Mouse (Mus musculus): ENCODE measurements around the gene Tenm4.
A peak's percentile ranks its signal among the peaks of the same experiment; 100 is the strongest.

The Tenm4 gene

DNA sequence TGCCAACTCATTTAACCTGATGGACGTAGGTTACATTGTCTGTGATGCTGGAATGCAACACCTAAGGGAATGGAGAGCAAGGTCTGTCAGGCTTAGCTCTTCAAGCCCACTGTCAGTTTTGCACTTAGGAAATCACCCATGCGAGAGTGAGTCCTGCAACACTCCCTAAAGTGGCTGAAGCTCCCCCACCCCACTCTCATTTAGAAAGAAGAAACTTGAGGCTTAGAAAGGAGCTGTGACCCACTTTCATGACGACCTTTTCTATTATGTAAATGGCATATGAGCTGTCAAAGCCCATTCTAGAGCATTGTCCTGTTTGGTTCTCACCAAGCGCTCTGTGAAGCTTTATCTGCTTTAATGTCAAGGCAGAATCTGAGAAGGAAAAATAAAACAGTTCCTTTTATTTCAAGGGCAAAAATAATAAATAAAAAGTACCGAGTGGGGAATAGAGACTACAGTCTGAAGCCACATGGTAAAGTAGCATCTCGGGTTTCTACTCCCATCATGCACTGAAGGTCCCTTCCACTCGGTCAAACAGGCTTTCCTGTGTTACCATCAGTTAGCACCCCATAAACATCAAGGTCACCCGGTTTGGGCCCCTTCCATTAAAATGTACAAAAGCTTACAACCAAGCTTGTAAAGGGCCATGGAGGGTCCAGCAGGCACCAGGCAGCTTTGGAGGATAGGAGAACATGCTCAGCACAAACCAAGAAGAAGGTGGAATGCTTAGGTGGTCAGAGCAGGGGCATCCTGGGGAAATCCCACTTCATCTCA is 621.6 kb downstream of the Tenm4 start:
- no peak for DNase-seq

DNA sequence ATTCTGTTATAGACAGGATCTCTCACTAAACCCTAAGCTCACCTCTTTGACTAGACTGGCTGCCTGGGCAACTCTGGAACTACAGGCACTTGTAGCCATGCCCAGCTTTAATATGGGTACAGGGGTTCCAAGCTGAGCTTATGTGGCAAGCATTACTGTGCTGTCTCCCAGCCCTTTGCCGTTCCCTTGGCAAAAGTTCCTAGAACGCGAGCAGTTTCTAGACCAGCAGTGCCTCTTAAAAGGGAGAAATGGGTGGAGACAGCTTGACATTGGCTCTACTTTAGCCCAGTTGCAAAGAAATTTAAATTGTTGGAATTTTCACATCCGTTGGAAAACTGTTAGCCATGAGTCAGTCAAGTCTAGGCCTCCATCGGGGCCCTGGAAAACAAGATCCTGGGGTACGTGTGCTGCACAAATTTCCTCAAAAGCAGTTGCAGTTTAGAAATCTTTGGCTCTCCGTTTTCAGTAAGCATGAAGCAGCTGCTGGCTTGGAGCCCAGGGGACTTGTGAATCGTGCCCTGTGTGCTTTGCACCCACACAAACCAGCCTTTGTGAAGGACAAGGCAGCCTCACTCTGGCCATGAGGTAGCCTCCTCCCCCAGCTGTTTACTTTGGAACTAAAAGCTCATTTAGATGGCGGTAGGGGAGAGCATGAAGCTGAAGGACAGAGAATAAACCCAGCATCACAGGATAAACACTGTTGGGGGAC is 625.1 kb downstream of the Tenm4 start:
- peak; percentile 88 for DNase-seq

DNA sequence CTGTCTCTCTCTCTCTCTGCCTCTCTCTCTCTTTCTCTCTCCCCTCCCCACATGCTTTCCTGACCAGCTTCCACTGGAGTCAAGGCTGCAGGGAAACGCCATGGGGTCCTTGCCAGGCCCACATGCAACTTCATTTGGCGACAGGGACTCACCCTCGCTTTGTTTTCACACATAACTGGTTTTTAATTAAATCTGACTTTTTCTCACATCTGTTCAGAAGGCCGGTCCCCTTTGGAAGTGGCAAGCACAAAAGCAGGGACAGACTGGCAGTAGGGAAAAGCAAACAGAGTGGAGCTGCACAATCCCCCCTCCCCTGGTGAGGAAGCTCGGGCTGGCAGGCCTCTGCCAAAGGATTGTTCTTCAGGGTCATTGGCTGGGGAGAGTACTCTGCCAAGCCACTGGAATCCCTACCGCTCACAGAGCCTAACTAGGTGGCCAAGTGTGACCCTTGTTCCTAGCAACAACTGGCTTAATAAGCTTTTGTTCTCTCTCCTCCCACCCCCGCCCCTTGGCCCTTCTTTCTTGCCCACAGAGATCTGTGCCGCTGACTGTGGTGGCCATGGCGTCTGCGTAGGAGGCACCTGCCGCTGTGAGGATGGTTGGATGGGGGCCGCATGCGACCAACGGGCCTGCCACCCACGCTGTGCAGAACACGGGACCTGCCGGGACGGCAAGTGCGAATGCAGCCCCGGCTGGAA is 625.9 kb downstream of the Tenm4 start:
- DNase-seq = peak; percentile 54

DNA sequence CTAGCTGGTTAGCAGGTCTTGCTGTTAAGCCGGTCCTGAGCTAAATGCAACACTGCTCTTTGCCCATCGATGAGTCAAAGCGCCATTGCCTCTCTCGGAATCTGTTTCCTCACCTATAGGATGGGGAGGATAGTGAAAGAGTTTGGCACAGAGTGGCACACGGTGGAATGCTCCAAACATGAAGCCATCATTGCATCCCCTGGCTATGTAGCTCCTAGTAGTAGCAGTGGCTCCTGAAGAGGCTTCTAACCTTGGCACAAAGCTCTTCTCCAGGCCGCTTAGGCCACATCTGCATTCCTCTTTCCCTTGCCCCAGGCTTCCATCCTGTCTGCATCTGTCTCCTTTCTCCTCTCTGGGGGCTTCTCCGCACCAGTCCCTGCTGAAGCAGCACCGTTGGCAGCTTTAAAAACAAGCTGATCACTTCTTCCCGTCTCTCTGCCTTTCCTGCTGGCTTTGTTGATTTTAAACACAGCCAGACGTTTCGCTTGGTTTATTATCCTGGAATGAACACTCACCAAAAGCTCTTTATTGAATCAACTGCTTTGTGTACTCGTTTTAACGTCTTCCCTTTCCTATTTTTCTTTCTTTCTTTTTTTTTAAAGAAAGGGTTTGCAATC is 626.8 kb downstream of the Tenm4 start:
- DNase-seq = no peak

DNA sequence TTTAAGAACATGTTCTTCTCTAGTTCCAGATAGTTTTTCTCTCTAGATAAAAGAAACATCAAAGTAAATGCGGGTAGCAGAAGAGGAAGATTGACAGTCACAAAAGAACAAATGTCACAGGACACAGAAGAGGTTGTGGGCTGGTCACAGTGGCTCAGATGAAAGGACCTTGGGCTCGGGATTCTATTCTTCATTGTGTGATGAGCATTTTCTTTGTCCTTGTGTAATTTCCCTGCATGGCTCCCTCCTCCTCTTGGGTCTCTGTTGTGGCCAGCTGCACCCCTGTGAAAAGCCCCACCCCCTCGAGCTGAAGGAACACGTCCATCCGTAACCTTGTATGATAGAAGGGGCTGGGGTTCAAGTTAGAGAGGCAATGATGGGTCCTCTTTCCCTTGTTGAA is 628.8 kb downstream of the Tenm4 start:
- DNase-seq = no peak

DNA sequence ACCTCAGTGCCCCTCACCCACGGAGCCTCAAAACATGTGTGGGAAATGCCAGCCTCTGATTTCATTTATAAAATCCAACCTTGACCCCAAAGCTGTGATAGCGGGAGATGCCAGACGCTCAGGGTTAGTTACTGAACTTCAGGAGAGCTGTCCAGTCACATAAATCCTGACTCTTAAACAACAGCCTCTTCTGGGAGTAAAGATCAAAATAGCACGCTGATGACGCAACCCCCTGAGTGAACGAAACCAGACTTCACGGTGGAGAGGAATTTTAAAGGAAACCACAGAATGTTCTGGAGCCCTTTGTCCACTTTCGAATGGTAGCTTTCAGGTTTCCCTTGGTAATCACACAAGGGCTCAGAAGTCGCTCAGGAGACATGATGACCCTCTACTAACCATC is 630.3 kb downstream of the Tenm4 start:
- no peak for DNase-seq

DNA sequence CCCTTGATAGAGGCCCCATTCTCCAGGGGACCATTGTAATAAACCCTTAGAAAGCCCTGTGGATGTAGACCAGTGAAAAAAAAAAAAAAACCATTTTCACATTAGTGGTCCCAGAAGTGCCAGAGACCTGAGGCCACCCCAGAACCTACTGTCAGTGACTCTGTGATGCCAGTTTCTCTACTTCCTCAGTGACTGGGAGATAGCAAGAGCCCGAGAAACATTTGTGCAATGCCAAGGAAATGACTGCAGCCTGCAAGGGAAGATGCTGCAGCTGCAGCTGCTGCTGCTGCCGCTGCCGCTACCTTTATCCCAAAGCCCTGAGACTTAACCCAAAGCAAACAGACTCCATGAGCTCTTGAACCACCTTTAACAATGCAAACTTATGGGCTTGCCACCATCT is 631.2 kb downstream of the Tenm4 start:
- no peak for DNase-seq

DNA sequence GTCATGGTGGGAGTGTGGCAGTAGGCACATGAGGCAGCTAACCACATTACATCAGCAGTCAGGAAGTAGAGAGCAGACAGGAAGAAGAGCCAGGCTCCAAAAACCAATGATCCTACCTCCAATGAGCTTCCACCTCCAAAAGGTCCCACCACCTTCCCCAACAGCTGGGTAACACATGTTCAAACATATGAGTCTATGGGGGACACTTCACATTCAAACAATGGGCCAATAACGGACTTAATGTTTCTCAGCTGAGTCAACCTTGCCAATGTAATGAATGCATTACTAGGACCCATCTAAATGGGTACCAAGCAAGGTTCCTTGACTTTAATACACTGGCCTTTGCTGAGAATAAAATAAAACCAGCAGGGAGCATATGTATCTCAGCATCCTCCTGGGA is 635.5 kb downstream of the Tenm4 start:
- no peak for DNase-seq

DNA sequence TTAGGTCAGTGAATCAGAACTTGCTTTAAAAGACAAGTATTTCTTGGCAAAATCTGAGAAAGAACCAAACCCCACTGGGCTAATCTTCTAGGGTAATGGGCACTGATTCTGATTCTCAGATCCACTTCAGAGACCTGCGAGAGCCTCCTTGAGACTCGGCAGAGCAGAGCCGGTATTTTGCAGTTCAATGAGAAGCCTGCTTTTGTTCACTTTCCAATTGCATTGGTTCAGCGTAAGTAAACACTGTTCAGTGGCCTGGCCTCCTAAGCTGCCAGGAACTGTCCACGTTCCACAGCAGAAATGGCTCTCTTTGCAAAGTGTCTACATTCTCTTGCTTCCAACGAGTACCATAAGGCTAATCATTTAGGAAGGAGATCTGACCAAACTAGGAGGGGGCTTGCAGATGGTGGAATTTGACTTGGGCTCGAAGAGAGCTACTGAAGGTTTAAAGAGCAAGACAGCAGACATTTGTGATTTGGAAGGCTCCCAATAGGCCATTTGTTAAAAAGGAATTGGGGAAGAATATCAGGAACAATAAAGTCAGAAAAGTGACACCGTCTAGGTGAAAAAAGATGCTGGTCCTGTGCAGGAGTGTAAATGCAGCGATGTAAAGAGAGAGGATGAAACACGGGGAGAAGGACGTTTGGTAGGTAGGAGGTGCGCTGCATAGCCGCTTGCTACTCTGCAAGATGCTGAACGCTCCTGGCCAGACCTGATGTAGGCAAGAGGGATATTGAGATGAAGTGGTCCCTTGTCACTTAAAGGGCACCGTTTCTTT is 636.4 kb downstream of the Tenm4 start:
- DNase-seq = no peak

DNA sequence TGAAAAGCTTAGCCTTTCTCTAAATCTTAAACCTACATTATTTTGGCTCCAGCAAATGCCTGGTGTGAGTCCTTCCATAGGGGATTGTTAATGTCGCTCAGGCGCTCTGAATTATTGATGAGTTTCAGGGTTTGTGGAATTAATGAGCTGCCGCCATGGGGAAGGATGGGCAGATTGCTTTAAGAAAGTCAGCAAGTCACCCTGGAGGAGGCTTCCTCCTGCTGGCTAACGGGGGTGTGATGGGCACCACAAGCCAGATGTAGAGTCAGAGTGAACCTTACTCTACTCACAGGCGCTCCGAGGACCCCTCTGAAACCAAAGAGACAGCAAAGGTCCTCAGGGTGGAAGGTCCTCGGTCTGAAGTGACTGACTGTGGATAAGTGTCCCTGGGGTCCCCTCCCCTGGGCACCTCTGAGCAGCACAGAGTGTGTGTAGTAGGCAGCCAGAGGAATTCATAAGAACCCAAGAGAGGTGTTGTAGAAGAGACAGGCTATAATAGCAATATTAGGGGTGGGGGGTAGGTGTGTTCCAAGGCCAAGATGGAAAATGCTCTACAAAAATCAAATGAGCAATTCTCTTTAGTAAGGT is 637.1 kb downstream of the Tenm4 start:
- no peak for DNase-seq

DNA sequence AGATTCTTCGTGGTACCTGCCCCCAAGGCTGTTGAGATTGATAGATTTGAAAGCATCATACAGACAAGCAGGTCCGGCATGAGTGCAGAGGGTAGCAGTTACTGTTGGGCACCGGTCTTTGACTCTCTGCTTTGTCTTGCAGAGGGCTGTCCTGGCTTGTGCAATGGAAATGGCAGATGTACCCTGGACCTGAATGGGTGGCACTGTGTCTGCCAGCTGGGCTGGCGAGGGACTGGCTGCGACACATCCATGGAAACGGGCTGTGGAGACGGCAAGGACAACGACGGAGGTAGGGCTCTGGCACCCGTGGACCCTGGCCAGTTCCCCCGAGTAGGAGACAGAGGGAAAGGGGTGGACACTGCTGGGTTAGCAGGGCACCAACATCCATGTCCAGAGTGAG is 640.6 kb downstream of the Tenm4 start:
- no peak for DNase-seq

DNA sequence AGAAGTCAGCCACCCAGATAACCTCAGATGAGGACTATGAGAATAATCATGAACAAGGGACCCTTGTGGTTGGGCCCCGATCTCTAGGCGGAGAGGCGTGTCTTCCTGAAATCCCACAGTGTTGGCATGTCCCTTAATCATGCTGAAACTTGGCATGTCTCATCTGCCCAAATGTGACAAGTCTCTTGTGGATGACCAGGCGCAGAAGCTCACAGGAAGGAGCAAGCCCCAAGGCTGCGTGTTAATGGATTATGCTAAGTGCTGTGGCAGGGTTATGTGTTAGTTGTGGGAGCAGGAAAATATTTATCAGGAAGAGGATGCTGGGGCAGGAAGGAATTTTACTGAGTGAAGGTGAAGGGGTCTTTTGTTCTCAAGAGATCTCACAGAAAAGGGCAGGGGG is 642.0 kb downstream of the Tenm4 start:
- no peak for DNase-seq

DNA sequence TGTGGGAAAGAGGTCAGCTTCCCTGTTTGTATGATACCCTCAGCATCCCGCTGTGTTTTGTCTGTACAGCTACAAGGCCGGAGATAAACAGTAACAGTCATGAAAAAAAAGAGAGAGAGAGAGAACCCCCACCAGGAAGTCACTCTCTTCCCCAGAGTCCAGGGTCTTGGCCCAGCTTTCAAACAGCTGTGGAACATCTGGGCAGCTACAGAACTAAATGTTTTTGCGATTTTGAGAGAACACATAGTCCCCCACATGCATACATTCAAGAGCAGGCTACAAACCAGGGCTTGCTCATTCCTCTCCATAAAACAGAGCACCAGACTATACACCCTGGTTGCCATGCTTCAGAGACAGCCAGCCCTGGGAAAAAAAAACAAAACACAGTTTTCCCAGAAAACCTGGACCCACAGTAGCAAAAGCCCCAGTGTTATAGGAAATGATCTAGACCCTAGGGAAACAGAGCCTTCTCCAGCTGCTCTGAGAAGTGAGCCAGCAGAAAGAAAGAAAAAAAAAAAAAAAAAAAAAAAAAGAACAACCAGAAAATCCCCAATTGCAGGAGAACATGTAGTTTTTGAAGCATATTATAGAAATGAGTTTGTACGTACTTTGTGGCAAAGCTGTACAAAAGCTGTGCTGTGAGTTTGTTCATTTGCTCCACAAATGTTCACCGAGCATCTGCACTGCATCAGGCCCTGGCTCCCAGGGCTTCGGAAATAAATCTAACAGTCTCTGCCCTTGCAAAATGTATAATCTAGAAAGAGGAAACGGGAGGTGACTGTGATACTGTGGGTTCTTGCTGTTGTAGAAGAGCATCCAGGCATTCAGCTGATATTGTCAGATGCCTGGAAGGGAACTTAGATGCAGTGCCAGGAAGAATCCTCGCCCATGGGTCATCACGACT is 642.7 kb downstream of the Tenm4 start:
- DNase-seq = no peak

DNA sequence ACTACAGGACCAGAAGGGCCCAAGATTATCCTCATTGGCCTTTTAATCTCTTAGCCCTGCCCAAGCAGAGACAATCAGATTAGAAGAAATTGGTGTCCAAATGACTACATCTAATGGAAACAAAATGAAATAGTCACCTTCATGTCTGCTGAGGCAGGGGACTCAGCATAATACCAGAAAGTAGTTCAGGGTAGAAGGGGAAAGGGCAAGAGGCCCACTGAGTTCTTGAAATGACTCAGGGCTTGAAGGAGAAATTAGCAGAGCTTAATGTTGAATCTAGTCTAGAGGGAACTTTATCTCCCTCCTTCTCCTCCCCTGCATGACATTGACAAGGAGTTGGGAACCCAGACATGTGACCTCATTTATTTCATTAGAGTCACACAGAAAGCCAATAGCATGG is 643.5 kb downstream of the Tenm4 start:
- no peak for DNase-seq

DNA sequence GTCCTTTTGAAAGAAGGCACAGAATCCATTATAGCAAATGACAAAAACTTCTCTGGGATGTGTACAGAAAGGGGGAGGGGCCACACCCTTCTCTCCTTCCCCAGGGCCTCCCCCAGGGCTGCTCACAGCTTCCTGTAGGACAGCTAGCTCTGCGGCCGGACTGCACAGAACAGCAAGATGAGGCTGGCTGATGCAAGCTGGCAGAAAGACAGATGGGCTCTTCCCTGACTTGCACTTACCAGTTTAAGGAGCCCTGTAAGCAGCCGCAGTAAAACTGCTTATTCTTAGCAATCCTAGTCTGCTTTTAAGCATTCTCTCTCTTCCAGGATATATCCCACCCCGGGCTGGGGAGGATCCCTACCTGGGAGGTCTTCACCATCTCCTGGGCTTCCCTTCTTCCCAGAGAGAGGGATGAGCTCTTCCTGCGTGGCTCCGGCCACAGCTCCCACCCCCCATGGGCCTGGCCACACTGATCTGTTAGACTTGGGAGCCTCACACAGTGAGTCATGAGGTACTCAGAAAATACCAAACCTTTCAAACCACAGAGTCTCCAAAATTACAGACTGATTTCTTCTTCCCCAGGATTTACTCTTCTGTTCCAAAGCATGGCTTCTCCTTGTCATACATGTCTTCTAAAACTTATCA is 646.1 kb downstream of the Tenm4 start:
- DNase-seq = peak; percentile 40

DNA sequence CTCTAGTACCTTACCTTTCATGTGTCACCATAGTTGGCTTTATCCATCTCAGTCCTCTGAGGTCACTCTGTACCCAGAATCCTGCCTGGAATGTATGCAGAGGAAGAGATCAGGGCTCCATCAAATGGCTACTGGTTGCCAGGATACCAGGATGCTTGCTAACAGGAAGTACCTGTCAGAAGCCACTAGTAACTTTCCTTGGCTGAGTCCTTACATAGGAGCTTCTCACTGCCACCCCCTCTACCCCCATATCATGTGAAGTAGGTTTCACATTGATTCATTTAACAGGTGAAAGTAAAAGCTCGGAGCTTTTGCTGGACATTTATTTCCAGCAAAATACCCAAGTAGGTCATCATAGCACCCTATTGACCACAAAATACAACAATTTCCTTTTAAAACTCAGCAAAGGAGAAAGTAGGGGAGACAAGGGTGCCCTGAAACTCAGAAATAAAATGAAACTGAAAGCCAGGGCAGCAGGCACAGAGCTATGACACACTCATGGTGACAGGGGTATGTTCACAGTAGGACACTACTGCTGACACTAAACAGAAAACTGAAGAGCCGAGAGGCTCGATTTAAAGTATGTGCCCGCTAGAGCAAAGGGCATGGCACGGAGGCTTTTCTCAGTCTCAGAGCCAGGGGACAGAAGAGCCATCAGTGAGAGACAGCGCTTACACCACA is 647.3 kb downstream of the Tenm4 start:
- DNase-seq = no peak

DNA sequence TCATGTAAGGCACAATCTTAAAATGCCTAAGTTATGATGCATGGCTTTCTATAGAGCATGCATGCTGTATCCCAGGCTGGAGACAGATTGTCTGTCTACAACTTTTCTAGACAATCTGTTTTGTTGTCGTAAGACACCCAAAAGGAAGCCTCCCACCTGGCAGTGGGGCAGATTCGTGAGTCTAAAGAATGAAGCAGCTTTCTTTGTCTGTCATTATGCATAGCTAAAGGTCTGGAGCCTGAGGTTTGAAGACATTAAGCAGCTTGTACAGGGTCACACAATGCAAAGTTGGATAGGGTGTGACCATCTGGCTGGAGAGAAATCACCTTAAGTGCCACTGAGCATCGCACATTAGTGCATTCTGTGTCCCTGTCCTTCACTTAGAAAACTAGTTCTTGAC is 648.5 kb downstream of the Tenm4 start:
- DNase-seq = peak; percentile 31

DNA sequence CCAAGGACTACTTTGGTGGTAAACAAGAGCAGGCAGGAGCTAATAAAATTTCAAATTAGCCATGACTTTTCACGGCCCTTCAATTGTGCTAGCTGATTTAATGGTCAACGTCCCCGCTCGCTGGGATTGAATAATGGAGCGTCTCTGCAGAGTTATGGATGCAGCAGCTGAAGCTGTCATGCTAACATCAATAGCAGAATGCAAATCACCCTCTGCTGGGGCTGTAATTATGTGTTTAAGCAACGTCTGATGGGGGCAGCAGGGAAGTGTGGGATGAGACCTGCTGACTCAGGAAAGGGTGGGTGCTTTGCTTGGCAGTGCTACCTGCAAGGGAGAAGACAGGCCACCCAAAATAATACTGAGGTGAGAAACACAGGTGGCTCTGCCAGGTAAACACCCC is 649.3 kb downstream of the Tenm4 start:
- DNase-seq = peak; percentile 26

DNA sequence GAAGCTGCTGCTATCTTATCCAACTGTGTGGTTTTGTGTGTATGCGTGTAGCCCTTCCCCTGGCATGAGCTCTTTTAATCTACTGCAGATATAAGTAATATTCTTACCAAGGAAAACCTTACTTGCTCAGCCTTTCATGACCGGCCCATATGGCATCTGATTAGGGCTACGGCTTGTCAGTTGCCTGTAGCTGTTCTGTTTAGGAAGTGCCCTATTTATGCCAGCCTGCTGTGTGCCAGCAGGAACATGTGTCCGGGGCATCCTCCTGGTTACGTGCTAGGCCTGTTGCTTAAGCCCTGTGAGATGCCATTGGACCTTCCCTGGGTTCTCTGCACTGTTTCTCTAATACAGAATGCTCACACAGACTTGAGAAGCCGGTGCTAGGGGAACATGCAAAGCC is 655.1 kb downstream of the Tenm4 start:
- no peak for DNase-seq

DNA sequence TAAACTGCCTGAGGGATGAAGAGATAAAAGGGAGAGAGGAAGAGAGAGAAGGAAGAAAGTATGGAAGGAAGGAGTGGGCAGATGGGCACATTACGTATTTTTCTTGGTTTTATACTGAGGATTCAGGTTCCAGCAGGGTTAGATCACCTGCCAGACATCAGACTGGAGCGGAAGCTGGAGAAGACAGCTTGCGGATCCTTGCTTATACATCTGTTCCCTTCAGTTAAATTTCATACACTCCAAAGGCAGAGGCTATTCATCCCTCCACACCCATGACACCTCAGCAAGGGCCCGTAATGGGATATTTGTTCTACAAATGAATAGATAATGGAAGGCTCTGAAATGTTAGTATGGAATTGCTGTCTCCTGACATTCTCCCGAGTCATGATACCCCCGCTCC is 655.6 kb downstream of the Tenm4 start:
- no peak for DNase-seq

Measured in right cerebral cortex, adult 18-20 months (tissue).